Mouse (Mus musculus) midbrain, embryonic 10.5 days (tissue): ENCODE measurements around the gene Pafah1b1. TPM values are rescaled to one million over a fixed set of nuclear protein-coding genes. Genes with fewer than 3 reads are reported as not detected.
A peak's percentile ranks its signal among the peaks of the same experiment; 100 is the strongest.

Experiments used
- DNase-seq: peaks from one replicate; pipeline ENCODE4 v3.0.0-alpha.2; 2017; ENCODE audit warnings: low spot score
- H3K27ac ChIP-seq: fragments of 300-500 bp; sonication (generic); replicated peaks from 2 replicates; pipeline ENCODE4 v1.5.1; 2016; ENCODE audit warnings: mild to moderate bottlenecking
- H3K27me3 ChIP-seq: fragments of 300-500 bp; sonication (generic); 2 replicates; pipeline ENCODE4 v1.6.1; 2016; ENCODE audit warnings: low read depth, mild to moderate bottlenecking; ENCODE audit not compliant: poor library complexity, severe bottlenecking
- H3K36me3 ChIP-seq: fragments of 300-500 bp; sonication (generic); 2 replicates; pipeline ENCODE4 v1.6.1; 2016; ENCODE audit warnings: mild to moderate bottlenecking, moderate library complexity
- H3K4me1 ChIP-seq: fragments of 300-500 bp; sonication (generic); 2 replicates; pipeline ENCODE4 v1.6.1; 2016
- H3K4me3 ChIP-seq: fragments of 300-500 bp; sonication (generic); 2 replicates; pipeline ENCODE4 v1.5.1; 2016; ENCODE audit warnings: mild to moderate bottlenecking, moderate library complexity
- H3K9me3 ChIP-seq: fragments of 300-500 bp; sonication (generic); replicated peaks from 2 replicates; pipeline ENCODE4 v1.6.1; 2016; ENCODE audit warnings: mild to moderate bottlenecking
- WGBS: fragments of 180-500 bp; shearing (Covaris S2); methylation state at CpG from one replicate; pipeline ENCODE4 v1.1.7; 2016; 5-methylcytosine and 5-hydroxymethylcytosine counted together
- polyA plus RNA-seq: library from polyadenylated mRNA; unstranded; fragments of >200 nt; fragmentation: Nextera tagmentation; extraction: Ambion mirVana; gene quantifications from 2 replicates; pipeline ENCODE4 v1.2.1, GENCODE M21; 2016

Pafah1b1 gene
- polyA plus RNA-seq, 1 experiment from 2014 or later = 53.0 TPM

- H3K27me3 ChIP-seq = no peaks in the 10 kb centered on the region
- H3K36me3 ChIP-seq = no peaks in the 10 kb centered on the region
- H3K4me1 ChIP-seq = peaks cover 15% of the 10 kb centered on the region
- H3K27ac ChIP-seq = peak overlapping the region; percentile 78
- H3K4me3 ChIP-seq = no peak overlapping the region
- no peak for DNase-seq
- no peaks in the 10 kb centered on the region for H3K9me3 ChIP-seq
- WGBS = 89% methylated on average over 7 of the region's 7 CpGs
These were observed 26.3 kb upstream of the Pafah1b1 start for GRCm38 (mm10) chr11:74750662-74751351.

- no peak for DNase-seq
- Histone ChIP-seq H3K9me3 (no peaks in the 10 kb centered on the region), H3K4me3 (no peak overlapping the region), H3K36me3 (no peaks in the 10 kb centered on the region), H3K27me3 (no peaks in the 10 kb centered on the region), H3K27ac (no peak overlapping the region), H3K4me1 (peaks cover 15% of the 10 kb centered on the region)
- 93% methylated on average over 13 of the region's 13 CpGs for WGBS
These were observed 24.8 kb upstream of the Pafah1b1 start for GRCm38 (mm10) chr11:74749241-74749640.

- no peaks in the 10 kb centered on the region for H3K27me3 ChIP-seq
- H3K4me1 ChIP-seq = peaks cover 14% of the 10 kb centered on the region
- H3K36me3 ChIP-seq = no peaks in the 10 kb centered on the region
- WGBS = 74% methylated on average over 4 of the region's 4 CpGs
- no peak overlapping the region for H3K4me3 ChIP-seq
- H3K27ac ChIP-seq = no peak overlapping the region
- DNase-seq = no peak
- no peaks in the 10 kb centered on the region for H3K9me3 ChIP-seq
These were observed 23.6 kb upstream of the Pafah1b1 start for GRCm38 (mm10) chr11:74748022-74748421.

GRCm38 (mm10) chr11:74737861-74738260 is 13.4 kb upstream of the Pafah1b1 start:
- no peak for DNase-seq
- H3K9me3 ChIP-seq = no peaks in the 10 kb centered on the region
- H3K4me3 ChIP-seq = no peak overlapping the region
- no peaks in the 10 kb centered on the region for H3K36me3 ChIP-seq
- H3K4me1 ChIP-seq = peaks cover 9% of the 10 kb centered on the region
- no peak overlapping the region for H3K27ac ChIP-seq
- 72% methylated on average over 3 of the region's 3 CpGs for WGBS
- H3K27me3 ChIP-seq = no peaks in the 10 kb centered on the region

GRCm38 (mm10) chr11:74734917-74735316 is 10.4 kb upstream of the Pafah1b1 start:
- DNase-seq = peak; percentile 16
- H3K9me3 ChIP-seq = no peaks in the 10 kb centered on the region
- H3K36me3 ChIP-seq = no peaks in the 10 kb centered on the region
- H3K4me1 ChIP-seq = peaks cover 9% of the 10 kb centered on the region
- 19% methylated on average over 7 of the region's 7 CpGs for WGBS
- no peaks in the 10 kb centered on the region for H3K27me3 ChIP-seq
- H3K27ac ChIP-seq = no peak overlapping the region
- no peak overlapping the region for H3K4me3 ChIP-seq

- WGBS = 72% methylated on average over 5 of the region's 5 CpGs
- Histone ChIP-seq H3K36me3 (no peaks in the 10 kb centered on the region), H3K4me3 (peak overlapping the region; percentile 100; the same call in 1 of the 2 replicates), H3K9me3 (no peaks in the 10 kb centered on the region), H3K27me3 (no peaks in the 10 kb centered on the region), H3K4me1 (peaks cover 37% of the 10 kb centered on the region), H3K27ac (peak overlapping the region; percentile 100)
- no peak for DNase-seq
These were observed 711 bp upstream of the Pafah1b1 start for GRCm38 (mm10) chr11:74725181-74725580.

- H3K27ac ChIP-seq = peak overlapping the region; percentile 100
- peaks cover 37% of the 10 kb centered on the region for H3K4me1 ChIP-seq
- no peaks in the 10 kb centered on the region for H3K36me3 ChIP-seq
- WGBS = under 1% methylated on average over 49 of the region's 75 CpGs
- H3K27me3 ChIP-seq = no peaks in the 10 kb centered on the region
- peak; percentile 90 for DNase-seq
- H3K4me3 ChIP-seq = peak overlapping the region; percentile 100
- no peaks in the 10 kb centered on the region for H3K9me3 ChIP-seq
These were observed 874 bp downstream of the Pafah1b1 start for GRCm38 (mm10) chr11:74723357-74724234.

- Histone ChIP-seq H3K9me3 (no peaks in the 10 kb centered on the region), H3K27me3 (no peaks in the 10 kb centered on the region), H3K4me3 (peak overlapping the region; percentile 100), H3K27ac (no peak overlapping the region), H3K4me1 (peaks cover 37% of the 10 kb centered on the region), H3K36me3 (0 out of 2 replicates have a peak, but pooled peaks cover under 1% of the 10 kb centered on the region)
- 59% methylated on average over 3 of the region's 3 CpGs for WGBS
- DNase-seq = no peak
These were observed 2.5 kb downstream of the Pafah1b1 start for GRCm38 (mm10) chr11:74721971-74722370.

- H3K4me1 ChIP-seq = peaks cover 37% of the 10 kb centered on the region
- 95% methylated on average over 2 of the region's 2 CpGs for WGBS
- H3K4me3 ChIP-seq = peak overlapping the region; percentile 100; the same call in 1 of the 2 replicates
- no peak overlapping the region for H3K27ac ChIP-seq
- H3K9me3 ChIP-seq = no peaks in the 10 kb centered on the region
- H3K27me3 ChIP-seq = no peaks in the 10 kb centered on the region
- 0 out of 2 replicates have a peak, but pooled peaks cover 4% of the 10 kb centered on the region for H3K36me3 ChIP-seq
- DNase-seq = no peak
These were observed 3.3 kb downstream of the Pafah1b1 start for GRCm38 (mm10) chr11:74721141-74721540.

GRCm38 (mm10) chr11:74720668-74721067 is 3.8 kb downstream of the Pafah1b1 start:
- peaks cover 37% of the 10 kb centered on the region for H3K4me1 ChIP-seq
- no peak for DNase-seq
- H3K27me3 ChIP-seq = no peaks in the 10 kb centered on the region
- 89% methylated on average over 1 of the region's 1 CpGs for WGBS
- H3K27ac ChIP-seq = no peak overlapping the region
- peaks cover 4% of the 10 kb centered on the region; the same call in 1 of the 2 replicates for H3K36me3 ChIP-seq
- H3K9me3 ChIP-seq = no peaks in the 10 kb centered on the region
- H3K4me3 ChIP-seq = peak overlapping the region; percentile 14; the same call in 1 of the 2 replicates

GRCm38 (mm10) chr11:74715971-74716525 is 8.4 kb downstream of the Pafah1b1 start:
- no peaks in the 10 kb centered on the region for H3K9me3 ChIP-seq

GRCm38 (mm10) chr11:74710671-74711070 is 13.8 kb downstream of the Pafah1b1 start:
- WGBS = 94% methylated on average over 1 of the region's 1 CpGs
- Histone ChIP-seq H3K4me1 (no peaks in the 10 kb centered on the region), H3K27me3 (no peaks in the 10 kb centered on the region), H3K4me3 (no peak overlapping the region), H3K36me3 (peaks cover 43% of the 10 kb centered on the region), H3K9me3 (no peaks in the 10 kb centered on the region), H3K27ac (no peak overlapping the region)
- no peak for DNase-seq

More at GRCm38 (mm10) chr11:74715971-74716525, 8.4 kb downstream of the Pafah1b1 start:
- Histone ChIP-seq H3K27me3 (no peaks in the 10 kb centered on the region), H3K27ac (no peak overlapping the region), H3K36me3 (peaks cover 25% of the 10 kb centered on the region; the same call in 1 of the 2 replicates), H3K4me3 (no peak overlapping the region), H3K4me1 (peaks cover 6% of the 10 kb centered on the region)
- WGBS = 96% methylated on average over 3 of the region's 3 CpGs
- DNase-seq = no peak
